Mouse (Mus musculus): ENCODE results near the gene Alox12e. TPM values are rescaled to one million over a fixed set of nuclear protein-coding genes. Genes with fewer than 3 reads are reported as not detected.

Alox12e gene
- polyA plus RNA-seq (2012; rRNA removed): 0.07 and 0.15 TPM in 2 replicates

GRCm38 (mm10) chr11:70322528-70322927 lies at the start of gene Alox12e:
Alox12e (minus strand) TSS chr11:70322628.

DNA sequence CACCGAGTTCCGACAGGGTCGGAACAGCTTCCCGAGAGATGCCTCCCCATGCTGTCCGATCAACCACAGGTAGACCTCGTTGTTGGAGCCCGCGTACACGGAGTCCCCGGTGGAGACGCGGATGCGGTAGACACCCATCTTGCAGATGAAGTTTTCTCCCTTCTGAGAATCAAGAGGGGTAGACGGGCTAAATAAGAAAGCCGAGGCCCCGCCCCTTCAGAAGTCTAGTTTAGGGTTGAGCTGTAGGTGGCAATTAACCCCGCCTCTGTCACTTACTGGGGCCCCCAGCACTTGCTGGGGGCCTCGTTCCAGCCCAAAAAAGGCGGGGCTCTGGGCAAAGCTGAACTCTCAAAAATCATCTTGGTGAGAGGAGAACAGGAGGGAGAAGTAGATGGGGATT lies 29.4 kb upstream of the Alox12e start, which contains the start of gene Alox15:
Alox15 (minus strand) TSS at position 164 of the 400 bp plus-strand sequence.

Other genes starting within 250 kb of the Alox12e start
- 46.4 and 50.4 TPM in 2 replicates for gene Asgr2, start 230.0 kb downstream of the Alox12e start, polyA plus RNA-seq (2012; rRNA removed)
- 1.3 and 1.7 TPM in 2 replicates for gene Mgl2, start 192.3 kb downstream of the Alox12e start, polyA plus RNA-seq (2012; rRNA removed)
- gene Clec10a, start 166.4 kb downstream of the Alox12e start, polyA plus RNA-seq (2012; rRNA removed): 0.45 and 0.84 TPM in 2 replicates
- gene Slc16a11, start 109.9 kb downstream of the Alox12e start, polyA plus RNA-seq (2012; rRNA removed): 3.3 and 3.6 TPM in 2 replicates
- gene Slc16a13, start 101.6 kb downstream of the Alox12e start, polyA plus RNA-seq (2012; rRNA removed): 1.1 and 1.7 TPM in 2 replicates
- 1.3 and 1.6 TPM in 2 replicates for gene Bcl6b, start 92.8 kb downstream of the Alox12e start, polyA plus RNA-seq (2012; rRNA removed)
- gene 0610010K14Rik, start 84.7 kb downstream of the Alox12e start, polyA plus RNA-seq (2012; rRNA removed): 38.7 and 43.7 TPM in 2 replicates
- 4.0 and 4.5 TPM in 2 replicates for gene Gm21988, start 82.8 kb downstream of the Alox12e start, polyA plus RNA-seq (2012; rRNA removed)
- gene Rnasek, start 82.8 kb downstream of the Alox12e start, polyA plus RNA-seq (2012; rRNA removed): 52.5 and 55.2 TPM in 2 replicates
- gene Alox12, start 67.3 kb downstream of the Alox12e start, polyA plus RNA-seq (2012; rRNA removed): 9.4 and 10.6 TPM in 2 replicates
- gene Alox15, start 29.4 kb upstream of the Alox12e start, polyA plus RNA-seq (2012; rRNA removed): 2.7 and 4.3 TPM in 2 replicates
- 6.3 and 7.7 TPM in 2 replicates for gene Pelp1, start 87.4 kb upstream of the Alox12e start, polyA plus RNA-seq (2012; rRNA removed)
- gene Arrb2, start 110.0 kb upstream of the Alox12e start, polyA plus RNA-seq (2012; rRNA removed): 38.7 and 50.6 TPM in 2 replicates
- 13.6 and 15.2 TPM in 2 replicates for gene Med11, start 129.3 kb upstream of the Alox12e start, polyA plus RNA-seq (2012; rRNA removed)
- gene Zmynd15, start 136.8 kb upstream of the Alox12e start, polyA plus RNA-seq (2012; rRNA removed): 0.85 and 0.97 TPM in 2 replicates
- gene Cxcl16, start 137.4 kb upstream of the Alox12e start, polyA plus RNA-seq (2012; rRNA removed): 6.0 and 7.3 TPM in 2 replicates
- gene Tm4sf5, start 182.6 kb upstream of the Alox12e start, polyA plus RNA-seq (2012; rRNA removed): 0.95 and 1.3 TPM in 2 replicates
- 0.49 and 0.77 TPM in 2 replicates for gene Vmo1, start 192.0 kb upstream of the Alox12e start, polyA plus RNA-seq (2012; rRNA removed)
- gene Gltpd2, start 196.6 kb upstream of the Alox12e start, polyA plus RNA-seq (2012; rRNA removed): 20.0 TPM in 2 replicates
- gene Psmb6, start 202.7 kb upstream of the Alox12e start, polyA plus RNA-seq (2012; rRNA removed): 144 and 153 TPM in 2 replicates
- not detected in 2 replicates for gene Gm40193, start 210.3 kb upstream of the Alox12e start, polyA plus RNA-seq (2012; rRNA removed)
- 4.7 and 5.0 TPM in 2 replicates for gene Pld2, start 217.4 kb upstream of the Alox12e start, polyA plus RNA-seq (2012; rRNA removed)
- gene Mink1, start 240.3 kb upstream of the Alox12e start, polyA plus RNA-seq (2012; rRNA removed): 16.6 and 23.7 TPM in 2 replicates

Data from liver, embryonic 18 days (tissue).